Mouse (Mus musculus) midbrain, embryonic 16.5 days (tissue): Measurements from ENCODE around the gene Hoxa5. TPM values are rescaled to one million over a fixed set of nuclear protein-coding genes. Genes with fewer than 3 reads are reported as not detected.

Source experiments
- ATAC-seq: fragments of 200-750 bp; cut with Nextera tagmentation; 2 replicates; pipeline ENCODE4 v1.8.0; 2017; ENCODE audit warnings: moderate TSS enrichment
- H3K27ac ChIP-seq: fragments of 300-500 bp; sonication (generic); 2 replicates; pipeline ENCODE4 v1.5.1; 2014; ENCODE audit warnings: mild to moderate bottlenecking, low read length, mixed read lengths
- H3K27me3 ChIP-seq: fragments of 300-500 bp; sonication (generic); 2 replicates; pipeline ENCODE4 v1.6.1; 2014; ENCODE audit warnings: low read depth, low read length, mixed read lengths; ENCODE audit not compliant: control insufficient read depth, insufficient read depth
- H3K36me3 ChIP-seq: fragments of 300-500 bp; sonication (generic); 2 replicates; pipeline ENCODE4 v1.6.1; 2014; ENCODE audit warnings: mild to moderate bottlenecking, low read length, moderate library complexity, mixed read lengths; ENCODE audit not compliant: control insufficient read depth, insufficient read depth
- H3K4me1 ChIP-seq: fragments of 300-500 bp; sonication (generic); 2 replicates; pipeline ENCODE4 v1.6.1; 2014; ENCODE audit warnings: mild to moderate bottlenecking, low read length, mixed read lengths; ENCODE audit not compliant: control insufficient read depth, insufficient read depth
- H3K4me2 ChIP-seq: fragments of 300-500 bp; sonication (generic); 2 replicates; pipeline ENCODE4 v1.6.1; 2014; ENCODE audit warnings: mild to moderate bottlenecking, low read length, mixed read lengths
- H3K4me3 ChIP-seq: fragments of 300-500 bp; sonication (generic); 2 replicates; pipeline ENCODE4 v1.5.1; 2014; ENCODE audit warnings: low read depth, mild to moderate bottlenecking, low read length, moderate library complexity, mixed read lengths
- H3K9ac ChIP-seq: fragments of 300-500 bp; sonication (generic); 2 replicates; pipeline ENCODE4 v1.6.1; 2014; ENCODE audit warnings: low read depth, low read length, mixed read lengths
- H3K9me3 ChIP-seq: fragments of 300-500 bp; sonication (generic); replicated peaks from 2 replicates; pipeline ENCODE4 v1.6.1; 2014; ENCODE audit warnings: mild to moderate bottlenecking, low read length, mixed read lengths; ENCODE audit not compliant: control insufficient read depth, poor library complexity, severe bottlenecking
- WGBS: fragments of 180-500 bp; shearing (Covaris S2); extraction: QIAGEN DNeasy Blood & Tissue Kit; methylation state at CpG from one replicate; pipeline ENCODE4 v1.1.7; 2014; 5-methylcytosine and 5-hydroxymethylcytosine counted together
- polyA plus RNA-seq: library from polyadenylated mRNA; unstranded; fragments of >200 nt; fragmentation: Nextera tagmentation; extraction: Ambion mirVana; gene quantifications from 2 replicates; pipeline ENCODE4 v1.2.1, GENCODE M21; 2015

Hoxa5 gene
- polyA plus RNA-seq, 1 experiment from 2014 or later = not detected

- no peak overlapping the region for H3K27ac ChIP-seq
- H3K4me3 ChIP-seq = no peak overlapping the region
- H3K4me1 ChIP-seq = peaks cover 3% of the 10 kb centered on the region; the same call in 1 of the 2 replicates
- ATAC-seq = no peak
- H3K36me3 ChIP-seq = no peaks in the 10 kb centered on the region
- under 1% methylated on average over 55 of the region's 55 CpGs for WGBS
- no peak overlapping the region for H3K9ac ChIP-seq
- H3K9me3 ChIP-seq = no peaks in the 10 kb centered on the region
- H3K4me2 ChIP-seq = no peak overlapping the region
- peaks cover 83% of the 10 kb centered on the region for H3K27me3 ChIP-seq
Observed at GRCm38 (mm10) chr6:52205638-52206621, 1.5 kb upstream of the Hoxa5 start.

GRCm38 (mm10) chr6:52205221-52205620, 834 bp upstream of the Hoxa5 start:
- Histone ChIP-seq H3K4me1 (peaks cover 3% of the 10 kb centered on the region; the same call in 1 of the 2 replicates), H3K27ac (no peak overlapping the region), H3K4me2 (no peak overlapping the region), H3K4me3 (no peak overlapping the region), H3K9me3 (no peaks in the 10 kb centered on the region), H3K36me3 (no peaks in the 10 kb centered on the region), H3K27me3 (peaks cover 85% of the 10 kb centered on the region), H3K9ac (no peak overlapping the region)
- no peak for ATAC-seq
- 3% methylated on average over 14 of the region's 14 CpGs for WGBS

- Histone ChIP-seq H3K9ac (no peak overlapping the region), H3K36me3 (no peaks in the 10 kb centered on the region), H3K4me1 (peaks cover 3% of the 10 kb centered on the region; the same call in 1 of the 2 replicates), H3K4me2 (0 out of 2 replicates have a peak overlapping the region, but pooled peaks have one; percentile 9), H3K9me3 (no peaks in the 10 kb centered on the region), H3K4me3 (no peak overlapping the region; the same call in 1 of the 2 replicates), H3K27me3 (peaks cover 88% of the 10 kb centered on the region), H3K27ac (no peak overlapping the region)
- ATAC-seq = no peak
- under 1% methylated on average over 45 of the region's 46 CpGs for WGBS
Observed at GRCm38 (mm10) chr6:52203371-52204049, 877 bp downstream of the Hoxa5 start.

- Histone ChIP-seq H3K4me2 (no peak overlapping the region), H3K4me1 (peaks cover 3% of the 10 kb centered on the region; the same call in 1 of the 2 replicates), H3K27ac (no peak overlapping the region), H3K36me3 (no peaks in the 10 kb centered on the region), H3K9me3 (no peaks in the 10 kb centered on the region), H3K4me3 (no peak overlapping the region), H3K27me3 (peaks cover 88% of the 10 kb centered on the region), H3K9ac (no peak overlapping the region)
- no peak for ATAC-seq
- under 1% methylated on average over 10 of the region's 10 CpGs for WGBS
Observed at GRCm38 (mm10) chr6:52203121-52203370, 1.3 kb downstream of the Hoxa5 start.

- no peak for ATAC-seq
- Histone ChIP-seq H3K9me3 (no peaks in the 10 kb centered on the region), H3K27ac (no peak overlapping the region), H3K36me3 (no peaks in the 10 kb centered on the region), H3K4me2 (no peak overlapping the region), H3K9ac (no peak overlapping the region), H3K27me3 (peaks cover 91% of the 10 kb centered on the region), H3K4me3 (no peak overlapping the region), H3K4me1 (peaks cover 3% of the 10 kb centered on the region; the same call in 1 of the 2 replicates)
- WGBS = 3% methylated on average over 22 of the region's 22 CpGs
Observed at GRCm38 (mm10) chr6:52202362-52203120, 1.8 kb downstream of the Hoxa5 start.

GRCm38 (mm10) chr6:52201269-52201668, 3.1 kb downstream of the Hoxa5 start:
- Histone ChIP-seq H3K27me3 (peaks cover 92% of the 10 kb centered on the region), H3K9ac (no peak overlapping the region), H3K9me3 (no peaks in the 10 kb centered on the region), H3K4me3 (no peak overlapping the region), H3K27ac (no peak overlapping the region), H3K4me1 (peaks cover 3% of the 10 kb centered on the region; the same call in 1 of the 2 replicates), H3K4me2 (no peak overlapping the region), H3K36me3 (no peaks in the 10 kb centered on the region)
- WGBS = 13% methylated on average over 1 of the region's 1 CpGs
- no peak for ATAC-seq

- H3K9ac ChIP-seq = no peak overlapping the region
- H3K9me3 ChIP-seq = no peaks in the 10 kb centered on the region
- peaks cover 92% of the 10 kb centered on the region for H3K27me3 ChIP-seq
- H3K4me2 ChIP-seq = no peak overlapping the region
- H3K4me1 ChIP-seq = peaks cover 3% of the 10 kb centered on the region; the same call in 1 of the 2 replicates
- H3K36me3 ChIP-seq = no peaks in the 10 kb centered on the region
- no peak overlapping the region for H3K27ac ChIP-seq
- no peak overlapping the region for H3K4me3 ChIP-seq
- no peak for ATAC-seq
- WGBS = 5% methylated on average over 10 of the region's 10 CpGs
Observed at GRCm38 (mm10) chr6:52200751-52201250, 3.6 kb downstream of the Hoxa5 start.

GRCm38 (mm10) chr6:52200073-52200750, 4.2 kb downstream of the Hoxa5 start:
- peaks cover 91% of the 10 kb centered on the region for H3K27me3 ChIP-seq
- no peak overlapping the region for H3K4me2 ChIP-seq
- peaks cover 3% of the 10 kb centered on the region; the same call in 1 of the 2 replicates for H3K4me1 ChIP-seq
- H3K27ac ChIP-seq = no peak overlapping the region
- H3K36me3 ChIP-seq = no peaks in the 10 kb centered on the region
- no peak overlapping the region for H3K4me3 ChIP-seq
- H3K9ac ChIP-seq = no peak overlapping the region
- no peak for ATAC-seq
- no peaks in the 10 kb centered on the region for H3K9me3 ChIP-seq
- WGBS = 2% methylated on average over 30 of the region's 30 CpGs
